Mouse (Mus musculus) brain, embryonic 18.5 days (tissue): ENCODE data around the gene Brox.
A peak's percentile ranks its signal among the peaks of the same experiment; 100 is the strongest.
"Not testable (repeated sequence)": the region's sequence is repeated elsewhere in the genome, so short reads cannot be mapped to it uniquely, and the experiment has no call there.

Experiments
- DNase-seq: peaks from one replicate; pipeline ENCODE4 v3.0.0-alpha.2; 2012; ENCODE audit warnings: low read depth, low spot score

Gene Brox

DNA sequence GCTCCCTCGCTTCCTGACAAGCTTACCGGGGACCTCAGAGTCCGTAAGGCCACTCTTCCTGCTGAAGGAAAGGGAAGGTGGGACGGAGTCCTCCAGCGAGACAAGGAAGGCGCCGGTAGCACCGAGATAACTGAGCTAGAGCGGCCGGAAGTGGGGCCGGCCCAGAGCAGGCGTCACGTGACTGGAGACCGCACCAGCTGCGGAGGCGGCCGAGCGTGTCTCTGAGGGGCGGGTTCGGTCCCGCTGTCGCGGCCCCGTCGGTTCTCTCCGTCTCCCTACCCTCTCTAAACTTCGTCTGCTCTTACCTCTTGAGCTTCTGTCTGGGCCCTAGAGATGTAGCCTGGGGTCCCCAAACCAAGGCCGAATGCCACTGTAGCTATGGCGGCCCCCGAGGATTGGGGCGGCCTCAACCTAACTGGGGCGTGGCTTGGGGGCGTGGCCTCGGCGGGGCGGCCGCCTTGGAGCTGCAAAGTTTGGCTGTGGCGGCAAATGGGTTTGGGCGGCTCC is at the start of gene Brox:
Gene Brox (minus strand): TSS at position 393 of the 507 bp plus-strand sequence.
- peak; percentile 84 for DNase-seq

DNA sequence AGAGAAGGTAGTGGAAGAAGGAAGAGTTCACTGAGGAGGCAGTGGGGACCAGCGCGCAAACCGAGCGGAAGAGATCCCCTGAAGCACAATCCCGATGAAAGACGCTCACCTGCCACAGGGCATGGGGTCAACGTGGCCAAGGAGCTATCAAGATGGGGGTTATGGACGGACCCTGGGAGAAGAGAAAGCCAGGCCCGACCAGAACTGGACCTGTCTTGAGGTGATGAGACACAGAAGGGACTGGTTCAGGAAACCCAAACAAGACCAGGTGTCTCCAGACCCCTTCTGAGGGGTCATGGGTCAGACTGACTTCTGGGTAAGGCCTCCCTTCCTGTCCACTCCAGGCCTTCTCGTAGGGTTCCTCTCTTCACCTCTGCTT is 48.7 kb upstream of the Brox start:
- DNase-seq = no peak

DNA sequence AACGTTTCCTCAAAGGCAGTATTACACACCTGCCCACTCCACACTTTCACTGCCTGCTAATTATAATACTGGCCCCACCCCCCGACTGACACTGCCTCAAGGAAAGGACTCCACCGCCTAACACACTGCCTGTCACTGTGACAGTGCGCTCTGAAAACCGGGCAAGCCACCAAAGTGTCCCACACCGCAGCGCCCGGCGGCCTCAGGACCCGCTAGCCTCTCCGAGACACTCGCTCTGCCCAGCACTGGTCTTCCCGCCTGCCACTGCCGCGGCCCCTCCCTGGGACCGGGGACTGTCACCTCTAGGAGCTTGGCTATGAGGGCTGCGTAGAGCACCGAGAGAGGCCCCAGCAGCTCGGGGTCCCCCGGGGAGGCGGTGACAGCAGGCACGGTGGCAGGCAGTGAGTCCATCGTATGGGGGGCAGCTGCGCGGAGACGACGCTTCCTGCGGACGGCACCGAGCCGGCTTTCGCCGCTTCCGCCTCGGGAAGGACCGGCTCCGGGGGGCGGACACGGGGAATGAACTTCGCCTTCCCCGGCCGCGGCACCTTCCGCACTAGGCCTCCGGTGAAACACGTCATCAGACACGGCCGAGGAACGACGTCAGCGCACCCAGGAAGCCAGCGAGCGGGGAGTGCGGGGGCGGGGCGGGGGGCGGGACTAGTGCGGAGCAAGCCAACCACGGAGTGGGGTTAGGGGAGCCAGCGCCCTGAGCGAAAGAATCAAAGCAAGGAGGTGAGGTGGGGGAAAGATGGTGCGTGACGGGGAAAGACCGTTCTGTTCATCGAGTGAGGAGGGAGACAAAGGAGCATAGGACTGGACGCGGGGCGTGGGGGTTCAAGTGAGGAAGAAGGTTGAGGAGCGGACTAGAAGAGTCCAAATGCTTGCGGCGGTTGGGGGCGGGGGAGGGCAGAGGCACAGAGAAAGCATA is 48.1 kb upstream of the Brox start:
- peak; percentile 83 for DNase-seq

DNA sequence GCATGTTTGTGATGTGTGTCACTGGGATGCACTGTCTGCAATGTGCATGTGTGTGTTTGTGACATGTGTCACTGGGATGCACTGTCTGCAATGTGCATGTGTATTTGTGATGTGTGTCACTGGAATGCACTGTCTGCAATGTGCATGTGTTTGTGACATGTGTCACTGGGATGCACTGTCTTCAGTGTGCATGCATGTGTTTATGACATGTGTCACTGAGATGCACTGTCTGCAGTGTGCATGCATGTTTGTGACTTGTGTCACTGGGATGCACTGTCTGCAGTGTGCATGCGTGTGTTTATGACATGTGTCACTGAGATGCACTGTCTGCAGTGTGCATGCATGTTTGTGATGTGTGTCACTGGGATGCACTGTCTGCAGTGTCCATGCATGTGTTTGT is 45.8 kb upstream of the Brox start:
- not testable (repeated sequence) for DNase-seq

DNA sequence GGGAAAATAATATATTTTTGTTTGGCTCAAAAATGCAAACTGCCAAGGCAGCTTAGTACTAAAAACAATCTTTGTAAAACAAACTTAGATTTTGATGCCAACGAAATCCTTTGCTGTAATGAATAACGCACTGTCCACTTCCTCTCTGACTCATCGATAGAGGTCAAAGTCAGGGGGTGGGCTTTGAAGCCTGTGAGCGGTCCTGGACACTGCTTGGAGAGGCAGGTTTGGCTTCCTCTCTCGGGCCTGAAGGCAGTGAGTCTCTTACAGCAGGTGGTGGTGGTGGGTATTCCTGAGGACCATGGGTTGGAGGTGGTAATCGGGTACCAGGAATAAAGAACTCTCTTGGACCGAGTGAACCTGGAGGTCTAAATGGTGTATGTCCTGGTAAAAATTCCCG is 30.1 kb upstream of the Brox start:
- no peak for DNase-seq

DNA sequence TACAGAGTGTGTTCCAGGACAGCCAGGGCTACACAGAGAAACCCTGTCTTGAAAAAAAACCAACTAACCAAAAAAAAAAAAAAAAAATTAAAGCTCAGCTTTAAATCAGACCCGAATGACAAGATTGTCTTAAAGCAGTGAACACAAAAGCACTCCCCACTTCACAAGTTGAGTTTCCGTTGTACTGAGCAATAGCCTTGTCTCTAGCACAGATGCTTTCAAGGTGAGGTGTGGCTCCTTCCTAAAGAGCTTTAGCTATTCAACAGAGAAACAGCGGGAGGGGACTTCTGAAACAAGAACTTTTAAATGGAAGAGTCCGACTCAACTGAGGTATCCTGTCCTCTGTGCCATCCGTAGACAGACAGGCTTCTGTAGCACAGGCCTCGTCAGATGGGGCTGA is 27.4 kb upstream of the Brox start:
- DNase-seq = no peak

DNA sequence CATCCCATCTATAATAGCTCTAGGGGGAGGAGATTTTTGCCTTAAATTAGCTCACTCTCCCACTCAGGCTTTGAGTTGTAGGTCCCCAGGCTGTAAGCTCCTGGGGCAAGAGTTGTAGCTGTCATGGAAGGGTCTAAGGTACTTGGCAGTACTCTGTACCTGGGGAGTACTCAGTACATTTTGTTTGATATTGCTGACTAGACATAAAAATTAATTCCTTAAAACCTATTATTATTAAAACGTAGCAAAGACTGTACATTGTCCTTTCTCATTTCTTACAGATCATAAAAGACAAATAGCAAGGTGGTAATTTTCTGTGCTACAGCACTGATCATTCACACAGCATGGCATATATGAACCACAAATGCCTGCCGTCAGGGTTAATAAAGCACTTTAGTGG is 26.9 kb upstream of the Brox start:
- DNase-seq = no peak

DNA sequence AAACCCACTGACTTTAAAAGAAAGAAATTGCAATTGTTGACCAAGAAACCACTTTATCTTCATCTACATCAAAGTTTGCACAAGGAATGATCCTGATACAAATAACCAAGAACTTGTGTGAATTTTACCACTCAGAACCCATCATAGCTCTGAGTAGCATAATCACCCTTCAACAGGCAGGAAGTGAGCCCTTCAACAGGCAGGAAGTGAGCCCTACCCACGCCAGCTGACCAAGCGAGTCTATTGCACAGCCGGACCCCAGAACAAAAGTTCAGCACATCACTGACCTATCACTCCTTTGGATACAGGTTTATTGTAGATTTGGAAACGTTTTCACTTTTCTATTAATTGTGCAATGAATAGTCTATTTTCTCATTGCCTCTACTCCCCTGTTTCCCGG is 25.4 kb upstream of the Brox start:
- DNase-seq = not testable (repeated sequence)

DNA sequence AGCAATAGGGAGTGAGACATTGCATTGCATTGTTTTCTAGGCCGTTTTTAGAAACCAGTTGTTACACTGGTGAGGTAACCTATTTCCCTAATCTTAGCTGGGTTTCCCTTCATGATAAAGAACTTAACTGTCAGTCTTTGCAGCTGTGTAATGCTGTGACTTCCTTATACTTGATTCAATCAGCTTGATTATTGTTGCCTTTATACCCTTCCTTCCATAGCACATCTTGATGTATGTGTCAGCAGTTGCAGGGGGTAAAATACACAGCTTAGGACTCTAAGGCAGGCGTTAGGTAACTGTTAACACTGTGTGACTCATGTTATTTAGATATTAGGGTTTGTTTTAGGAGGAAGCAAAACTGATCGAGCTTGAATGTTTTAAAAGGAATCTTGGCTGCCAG is 23.6 kb upstream of the Brox start:
- DNase-seq = no peak

DNA sequence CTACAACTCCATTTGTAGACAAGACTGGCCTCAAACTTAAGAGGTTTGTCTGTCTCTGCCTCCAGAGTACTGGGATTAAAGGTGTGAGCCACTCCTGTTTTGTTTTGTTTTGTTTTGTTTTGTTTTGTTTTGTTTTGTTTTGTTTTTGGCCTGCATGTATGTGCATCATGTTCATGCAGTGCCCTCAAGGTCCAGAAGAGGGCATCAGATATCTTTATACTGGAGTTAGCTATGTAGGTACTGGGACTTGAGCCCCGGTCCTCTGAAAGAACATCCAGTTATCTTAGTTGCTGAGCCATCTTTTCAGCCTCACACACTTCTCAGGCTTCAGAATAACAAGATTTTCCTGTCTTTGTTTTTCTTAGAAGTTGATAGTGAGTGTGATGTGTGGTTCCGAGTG is 18.7 kb upstream of the Brox start:
- DNase-seq = no peak

DNA sequence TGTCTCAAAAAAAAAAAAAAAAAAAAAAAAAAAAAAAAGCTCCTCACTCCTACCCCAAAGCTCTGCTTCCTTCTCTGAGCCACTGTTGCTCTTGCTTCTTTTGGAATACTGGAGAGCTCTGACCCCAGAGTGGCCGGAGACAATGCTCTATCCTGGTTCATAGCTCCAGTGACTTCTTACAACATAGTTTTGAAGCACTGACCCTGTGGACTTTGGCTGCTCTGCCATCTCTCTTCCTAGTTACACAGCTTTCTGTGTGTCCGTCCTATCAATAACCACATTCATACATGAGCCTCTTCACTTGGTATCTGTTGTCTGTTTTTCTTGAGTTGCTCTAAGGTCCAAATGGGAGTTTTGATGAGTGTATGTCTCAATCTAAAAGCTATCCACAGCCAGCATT is 15.0 kb upstream of the Brox start:
- no peak for DNase-seq

DNA sequence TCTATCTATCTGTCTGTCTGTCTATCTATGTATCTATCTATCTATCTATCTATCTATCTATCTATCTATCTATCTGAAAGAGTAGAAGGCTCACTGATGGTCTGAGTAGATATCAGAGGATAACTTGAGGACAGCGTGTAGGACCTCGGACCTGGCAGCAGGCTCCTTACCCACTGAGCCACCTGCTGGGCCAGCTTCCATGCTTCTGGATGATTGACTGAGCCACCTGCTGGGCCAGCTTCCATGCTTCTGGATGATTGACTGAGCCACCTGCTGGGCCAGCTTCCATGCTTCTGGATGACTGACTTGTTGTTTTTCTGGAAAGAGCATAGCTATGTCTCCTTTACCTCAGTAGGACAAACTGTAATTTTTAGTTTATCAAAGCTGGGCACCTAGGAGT is 12.5 kb upstream of the Brox start:
- not testable (repeated sequence) for DNase-seq

DNA sequence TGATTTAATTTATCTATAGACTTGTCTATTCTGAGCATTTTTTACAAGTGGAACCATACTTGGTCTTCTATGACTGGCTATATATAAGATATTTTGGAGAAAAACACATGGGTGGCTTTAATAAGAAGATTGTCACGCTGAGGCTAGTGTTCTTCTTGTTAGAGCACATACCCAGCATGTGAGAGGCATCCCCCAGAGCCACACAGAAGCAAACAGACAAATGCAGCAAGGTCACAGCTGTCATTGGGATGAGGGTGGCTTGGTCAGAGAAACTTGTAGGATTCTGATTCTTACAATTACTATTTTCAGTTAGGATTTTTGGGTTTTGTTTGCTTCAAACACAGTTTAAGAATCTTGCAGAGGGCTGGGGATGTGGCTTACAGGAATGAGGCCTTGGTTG is 11.4 kb upstream of the Brox start:
- DNase-seq = no peak

DNA sequence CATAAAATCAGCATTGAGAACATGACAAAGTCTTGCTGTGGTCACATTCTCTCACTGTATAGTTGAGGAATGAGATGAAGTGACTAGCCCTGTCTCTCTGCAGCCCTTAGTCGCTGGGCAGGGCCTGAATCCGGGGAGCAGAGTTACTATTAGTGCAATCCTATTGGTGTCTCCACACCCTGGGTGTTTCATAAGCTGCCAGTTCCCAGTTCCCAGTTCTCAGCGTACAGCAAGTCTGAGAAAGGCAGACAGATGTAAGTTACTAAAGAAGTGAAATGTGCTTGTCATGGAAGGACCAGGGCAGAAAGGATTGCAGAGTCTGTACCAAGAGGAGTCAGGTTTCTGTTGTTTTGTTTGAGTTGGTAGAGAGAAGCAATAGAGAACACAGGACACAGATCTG is 10.5 kb upstream of the Brox start:
- no peak for DNase-seq

DNA sequence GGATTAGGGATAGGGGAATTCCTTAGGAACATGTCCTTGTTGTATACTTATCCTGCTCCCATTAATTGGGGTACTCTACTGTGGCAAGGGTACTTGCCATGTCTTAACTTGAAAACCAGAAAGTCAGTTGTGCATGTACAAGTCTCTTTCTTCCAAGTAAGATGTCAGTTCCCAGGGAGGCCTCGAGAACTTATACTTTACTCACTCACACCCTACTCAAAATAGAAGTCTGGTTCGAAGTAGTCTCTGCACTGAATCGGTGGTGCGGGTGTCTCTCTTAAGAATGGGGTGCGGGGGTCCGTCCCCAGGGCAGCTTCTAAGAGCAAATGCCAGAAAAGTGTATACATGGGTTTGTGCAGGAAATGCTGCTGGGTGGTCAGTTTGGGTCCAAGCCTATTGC is 2.1 kb upstream of the Brox start:
- DNase-seq = peak; percentile 82

DNA sequence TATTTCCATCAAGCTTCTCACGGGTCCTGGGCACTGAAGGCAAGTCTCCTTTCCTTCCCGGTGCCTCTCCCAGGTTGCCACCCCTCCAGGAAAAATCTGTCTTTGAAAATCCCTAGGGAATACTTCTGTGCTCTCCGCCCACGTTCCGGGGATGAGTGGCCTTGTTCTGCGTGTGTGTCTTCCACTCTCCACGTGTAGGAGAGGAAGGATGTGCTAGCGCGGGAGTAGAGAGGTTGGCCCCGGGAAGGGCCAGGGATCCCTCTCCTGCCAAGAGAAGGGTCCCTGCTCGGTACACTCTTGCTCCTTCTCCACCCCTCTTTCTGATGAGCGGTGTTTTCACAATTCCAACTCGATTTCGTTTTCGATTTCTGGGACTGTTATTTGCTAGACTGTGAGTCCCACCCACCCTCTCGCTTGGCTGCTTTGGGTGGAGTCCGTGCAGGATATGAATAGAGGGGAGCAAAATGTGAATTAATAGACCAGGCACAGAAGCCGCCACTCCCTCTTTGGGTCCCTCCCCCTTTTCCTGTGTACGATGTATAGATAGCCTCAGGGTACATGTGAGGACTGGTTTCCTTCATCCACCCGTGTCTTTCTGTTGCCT is 919 bp upstream of the Brox start:
- DNase-seq = peak; percentile 18

DNA sequence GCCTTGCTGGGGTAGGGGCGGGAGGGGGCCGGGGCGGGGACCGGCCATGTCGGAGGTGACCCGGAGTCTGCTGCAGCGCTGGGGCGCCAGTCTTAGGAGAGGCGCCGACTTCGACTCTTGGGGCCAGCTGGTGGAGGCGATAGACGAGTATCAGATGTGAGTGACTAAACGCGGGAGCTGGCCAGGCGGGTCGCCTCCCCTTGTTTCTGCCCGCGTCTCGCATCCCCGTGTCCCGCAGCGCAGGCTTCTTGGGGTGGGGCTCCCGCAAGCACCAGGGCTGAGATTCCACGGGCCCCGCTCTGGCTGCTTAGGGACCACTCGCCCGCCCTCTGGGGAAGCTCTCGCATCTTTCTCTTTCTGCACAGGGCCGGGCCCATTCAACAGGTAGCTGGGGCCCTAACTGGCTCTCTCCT is 410 bp upstream of the Brox start:
- DNase-seq = peak; percentile 3

DNA sequence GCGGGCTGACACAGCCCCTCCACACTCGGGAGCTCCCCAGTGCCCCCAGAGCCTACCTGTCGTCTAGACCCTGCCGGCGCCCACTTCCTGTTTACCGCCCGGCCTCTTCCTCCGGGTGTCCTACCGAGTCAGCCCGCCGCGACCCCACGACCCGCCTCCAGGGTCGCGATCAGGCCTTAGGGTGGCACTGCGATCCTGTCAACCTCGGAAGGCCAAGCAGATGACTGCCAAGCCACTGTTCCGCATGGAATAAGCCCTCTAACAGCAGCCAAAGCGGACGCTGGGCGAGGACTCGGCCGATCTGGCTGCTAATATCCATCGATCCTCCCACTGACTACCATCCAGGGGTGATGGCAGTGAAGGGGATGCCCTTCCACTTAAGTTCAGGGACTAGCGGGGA is 604 bp downstream of the Brox start, which contains the start of gene Aida:
Gene Aida (plus strand): TSS at position 126 of the 400 bp plus-strand sequence.
- no peak for DNase-seq

DNA sequence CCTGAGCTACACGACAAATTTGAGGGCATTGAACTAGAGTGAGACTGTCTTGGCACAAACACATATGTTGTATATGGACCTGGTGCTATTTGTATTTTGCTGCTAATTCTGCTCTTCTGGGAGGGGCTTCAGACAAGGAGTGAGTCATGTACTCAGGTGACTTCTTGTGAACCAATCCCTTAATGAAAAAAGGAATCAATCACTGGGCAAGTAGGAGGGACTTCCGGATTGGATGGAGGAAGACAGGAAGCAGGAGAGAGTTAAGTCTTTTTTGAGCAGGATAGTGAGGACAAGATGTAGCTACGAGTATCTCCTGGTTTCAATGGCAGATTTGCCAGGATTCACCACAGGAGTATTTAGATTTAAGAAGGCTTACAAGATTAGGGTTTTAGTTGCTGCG is 7.5 kb downstream of the Brox start:
- no peak for DNase-seq

DNA sequence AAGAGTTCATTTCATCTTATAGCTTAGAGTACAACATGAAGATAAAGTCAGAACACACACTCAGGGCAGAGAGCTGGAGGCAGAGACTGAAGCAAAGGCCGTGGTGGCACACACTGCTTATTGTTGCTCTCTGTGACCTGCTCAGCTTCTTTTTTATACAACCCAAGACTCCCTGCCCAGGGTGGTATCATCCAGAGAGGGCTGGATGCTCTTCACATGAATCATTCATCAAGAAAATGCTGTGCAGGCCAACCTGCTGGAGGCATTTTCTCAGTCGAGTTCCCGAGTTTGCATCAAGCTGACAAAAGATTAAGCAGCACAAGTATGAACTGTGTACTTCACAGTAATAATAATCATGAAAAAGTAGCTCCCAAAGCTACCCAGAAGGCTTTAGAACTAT is 8.7 kb downstream of the Brox start:
- no peak for DNase-seq

DNA sequence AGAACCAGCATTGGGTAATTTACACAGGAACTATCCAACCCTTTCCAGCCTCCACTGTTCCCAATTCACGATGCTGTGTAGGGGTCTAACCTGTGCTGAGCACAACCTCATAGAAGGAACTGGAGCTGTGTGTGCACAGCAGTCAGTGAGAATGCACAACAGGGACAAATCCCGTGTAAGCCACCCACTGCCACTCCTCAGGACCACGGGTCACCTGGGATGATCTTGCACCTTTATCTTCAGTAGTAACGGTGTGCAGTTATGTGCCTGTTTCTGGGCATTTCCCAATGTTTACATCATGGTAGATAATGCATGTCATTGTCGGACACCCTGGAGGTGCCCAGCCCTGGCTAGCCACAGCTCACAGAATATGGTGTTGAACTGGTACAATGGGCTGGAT is 21.3 kb downstream of the Brox start:
- DNase-seq = no peak

DNA sequence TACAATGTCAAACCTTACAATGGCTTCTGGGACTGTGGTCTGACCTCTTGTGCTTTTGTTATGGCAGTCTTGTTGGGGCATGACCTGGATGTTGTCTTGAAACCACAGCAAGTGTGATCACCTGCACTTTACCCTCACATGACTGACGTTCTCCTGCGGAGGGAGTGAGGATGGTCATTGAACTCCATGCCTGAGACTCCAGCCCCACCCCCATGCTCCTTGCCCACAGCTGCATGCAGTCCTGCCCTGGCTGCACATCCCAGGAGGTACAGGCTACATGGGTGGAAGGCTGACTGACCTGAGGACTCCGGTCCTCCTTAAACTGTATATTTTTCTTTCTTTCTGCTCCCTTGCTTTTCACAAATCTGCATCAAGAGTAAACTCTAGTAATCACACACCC is 22.7 kb downstream of the Brox start:
- DNase-seq = no peak
